Mouse (Mus musculus) cerebellum, adult 9-11 months (tissue): ENCODE measurements around the gene Medag.
A peak's percentile ranks its signal among the peaks of the same experiment; 100 is the strongest.

Experiments used
- DNase-seq: peaks from one replicate; pipeline ENCODE4 v3.0.0; 2022

The Medag gene

DNA sequence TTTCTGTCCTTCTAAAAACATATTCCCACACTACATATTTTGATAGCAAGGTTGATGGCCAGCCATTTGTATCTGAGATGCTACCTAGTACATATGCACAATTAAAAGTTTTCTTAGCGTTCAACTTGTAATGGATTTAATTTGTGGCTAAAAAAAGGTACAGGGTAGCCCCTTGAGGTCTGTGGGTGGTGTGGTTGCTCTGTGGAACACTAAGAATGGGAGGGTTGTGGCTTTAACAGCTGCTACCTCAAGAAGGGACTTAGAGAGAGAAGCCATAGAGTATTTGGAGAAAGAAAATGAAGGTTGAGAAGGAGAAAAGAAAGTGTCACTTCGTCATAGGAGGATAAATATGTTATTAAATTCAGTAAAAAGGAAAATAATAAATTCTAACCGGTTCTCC, 19.4 kb downstream of the Medag start:
- DNase-seq: no peak

DNA sequence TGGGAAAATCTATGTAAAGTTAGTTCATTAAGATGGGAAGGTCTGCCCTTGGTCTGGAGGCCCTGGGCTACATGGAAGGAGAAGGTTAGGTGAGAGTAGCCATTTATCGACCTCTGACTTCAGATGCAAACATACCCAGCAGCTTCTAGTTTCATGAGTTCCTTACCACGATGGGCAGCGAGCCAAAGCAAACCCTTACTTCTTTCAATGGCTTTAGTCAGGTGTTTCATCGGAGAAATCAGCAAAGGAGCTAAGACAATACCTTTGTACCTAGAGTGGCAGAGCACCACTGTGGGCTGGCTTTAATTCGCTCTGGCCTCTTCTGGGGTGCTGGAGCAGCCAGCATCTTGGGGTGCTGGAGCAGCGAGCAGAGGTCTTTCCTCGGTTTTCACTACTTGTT, 22.1 kb downstream of the Medag start:
- no peak for DNase-seq

DNA sequence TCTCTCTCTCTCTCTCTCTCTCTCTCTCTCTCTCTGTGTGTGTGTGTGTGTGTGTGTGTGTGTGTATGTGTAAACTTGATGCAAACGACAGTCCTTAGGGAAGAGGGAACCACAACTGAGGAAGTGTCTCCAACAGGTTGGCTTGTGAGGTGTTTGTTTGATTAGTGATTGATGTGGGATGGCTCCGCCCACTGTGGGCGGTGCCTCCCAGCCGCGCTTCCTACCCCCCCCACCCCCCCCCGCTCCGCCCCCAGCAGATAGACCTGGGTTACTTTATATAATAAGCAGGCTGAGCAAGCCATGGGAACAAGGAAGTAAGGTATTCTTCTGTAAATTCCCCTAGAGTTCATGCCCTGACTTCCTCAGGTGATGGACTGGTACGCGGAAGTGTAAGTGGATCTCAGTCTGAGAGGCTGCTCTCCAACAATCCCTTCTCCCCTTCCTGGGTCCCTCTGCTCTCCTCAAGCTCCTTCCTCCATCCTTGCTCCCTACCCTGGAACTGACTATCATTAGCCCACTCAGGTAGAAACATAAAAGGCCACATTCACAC, 22.7 kb downstream of the Medag start:
- DNase-seq: no peak

DNA sequence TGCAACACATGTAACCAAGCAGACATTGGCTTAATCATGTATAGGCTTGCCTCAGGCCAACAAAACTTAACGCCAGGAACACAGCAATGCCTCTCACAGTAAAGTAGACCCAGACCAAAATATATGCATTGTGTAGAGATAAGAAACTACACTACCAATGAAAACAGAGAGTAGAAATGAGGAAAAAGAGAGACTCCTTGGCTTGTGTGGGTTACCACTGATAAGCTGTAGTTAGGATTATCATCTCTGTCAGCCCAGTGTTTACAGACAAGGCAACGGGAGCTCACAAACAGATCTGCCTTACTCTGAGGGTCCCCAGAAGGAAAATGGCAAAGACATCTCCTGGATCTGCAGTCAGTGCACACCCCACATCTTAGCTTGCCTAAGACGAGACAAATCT, 25.0 kb downstream of the Medag start:
- no peak for DNase-seq

DNA sequence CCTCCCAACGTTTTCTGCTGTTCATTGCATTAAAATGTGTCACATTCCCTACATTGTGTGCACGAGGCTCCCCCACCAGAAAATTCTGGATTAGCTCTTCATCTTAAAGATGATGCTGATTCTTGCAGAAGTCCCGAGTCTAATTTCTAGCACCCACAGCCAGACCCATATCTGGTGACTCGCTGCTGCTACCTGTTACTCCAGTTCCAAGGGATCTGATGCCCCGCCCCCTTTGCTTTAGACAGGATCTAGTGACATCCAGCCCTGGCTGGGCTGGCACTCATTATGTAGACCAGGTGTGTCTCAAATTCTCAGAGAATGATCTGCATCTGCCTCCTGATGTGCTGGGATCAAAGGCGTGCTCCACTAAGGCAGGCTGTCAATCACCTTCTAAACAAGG, 25.6 kb downstream of the Medag start:
- DNase-seq: no peak

DNA sequence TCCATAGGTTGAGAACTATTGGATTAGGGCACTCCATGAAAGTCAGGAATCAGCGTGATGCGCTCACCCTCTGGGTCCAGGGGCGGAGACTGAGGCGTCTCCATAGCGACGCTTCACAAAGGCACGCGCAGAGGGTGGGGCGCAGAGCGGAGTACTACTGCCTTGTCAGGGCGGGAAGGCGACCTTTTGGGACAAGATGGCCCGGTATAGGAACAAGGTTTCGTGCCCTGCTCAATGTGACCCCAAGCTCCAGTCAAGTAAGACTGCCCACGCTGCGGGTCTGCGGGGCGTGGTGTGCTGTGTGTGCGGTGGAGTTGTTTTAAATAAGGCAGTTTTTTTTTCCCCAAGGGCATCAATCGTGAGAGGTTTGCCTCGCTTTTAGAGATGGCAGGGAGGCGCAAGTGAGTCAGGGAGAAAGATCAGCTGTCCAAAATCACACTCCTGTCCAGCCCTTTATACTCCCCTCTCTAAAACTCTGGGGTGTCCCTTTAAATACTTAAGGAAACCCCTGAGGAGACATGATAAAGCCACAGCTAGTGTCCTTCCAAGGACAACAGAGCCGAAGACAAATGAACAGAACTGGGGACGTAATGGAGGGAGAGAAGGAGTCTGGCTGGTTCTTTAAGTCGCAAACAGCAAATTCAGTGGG, 28.1 kb downstream of the Medag start, which contains the start of gene Tex26:
Gene Tex26 (plus strand): TSS at position 130 of the 649 bp plus-strand sequence.
- peak; percentile 72 for DNase-seq

DNA sequence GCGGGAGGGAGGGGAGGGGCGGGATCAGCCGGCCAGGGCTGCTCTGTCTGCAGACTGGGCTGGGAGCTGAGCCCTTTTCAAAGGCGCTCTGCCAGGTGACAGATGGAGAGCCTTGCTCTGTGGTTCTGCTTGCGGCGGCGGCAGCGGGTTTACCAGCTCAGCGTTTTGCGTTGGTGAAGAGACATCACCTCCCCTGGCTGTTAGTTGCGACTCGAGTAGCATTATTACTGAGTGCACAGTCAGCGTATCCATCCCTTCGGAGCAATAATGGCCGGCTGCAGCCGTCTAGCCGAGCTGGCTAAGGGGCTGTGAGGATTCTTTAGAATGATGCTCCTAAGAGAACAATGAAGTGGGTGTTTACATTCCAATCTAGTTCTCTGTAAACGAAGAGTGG, 28.6 kb downstream of the Medag start:
- DNase-seq: peak; percentile 97

DNA sequence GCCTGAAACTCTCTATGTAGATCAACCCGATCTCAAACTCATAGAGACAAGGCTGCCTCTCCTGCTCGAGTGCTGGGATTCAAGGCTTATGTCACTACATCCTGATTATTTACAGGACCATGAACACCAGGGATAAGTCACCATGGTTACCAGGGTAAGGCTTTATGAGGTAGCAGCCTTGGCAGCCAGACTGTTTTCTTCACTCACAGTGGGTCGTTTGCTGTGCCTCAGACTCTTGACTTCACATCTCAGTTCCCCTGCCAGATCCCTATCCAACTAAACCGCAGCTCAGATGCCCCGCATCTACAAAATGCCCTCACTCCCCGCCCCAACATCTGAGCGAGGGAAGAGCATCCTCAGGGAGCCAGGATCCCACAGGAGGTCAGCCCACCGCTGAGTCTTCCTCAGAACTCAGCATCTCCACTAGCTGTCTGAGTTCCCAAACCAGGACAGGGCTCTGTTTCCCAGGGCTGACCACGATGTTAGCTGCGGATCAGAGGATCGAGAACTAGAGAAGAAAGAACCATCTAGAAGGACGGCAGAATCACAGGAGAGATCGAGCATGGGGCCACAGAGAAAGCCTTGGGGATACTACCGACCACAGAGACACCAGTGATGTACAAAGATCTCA, 30.2 kb downstream of the Medag start:
- DNase-seq: no peak

DNA sequence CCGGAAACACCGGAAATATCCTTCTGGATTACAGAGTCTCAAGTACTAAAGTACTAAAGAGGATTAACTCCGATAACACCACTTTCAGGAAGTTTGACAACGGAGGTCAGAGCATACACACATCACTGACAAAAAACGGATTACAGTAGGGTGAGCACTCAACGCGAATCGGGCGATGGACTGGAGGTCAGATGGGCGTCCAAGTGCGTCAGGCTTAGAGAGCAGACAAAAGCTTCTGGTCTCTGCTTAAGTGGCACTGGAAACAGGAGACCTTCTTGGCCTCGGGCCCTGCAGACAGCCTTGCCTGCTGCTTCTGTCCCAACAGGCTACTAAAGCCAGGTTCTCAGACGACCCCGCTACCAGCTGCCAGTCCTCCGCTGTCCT, 30.7 kb downstream of the Medag start:
- peak; percentile 43 for DNase-seq

DNA sequence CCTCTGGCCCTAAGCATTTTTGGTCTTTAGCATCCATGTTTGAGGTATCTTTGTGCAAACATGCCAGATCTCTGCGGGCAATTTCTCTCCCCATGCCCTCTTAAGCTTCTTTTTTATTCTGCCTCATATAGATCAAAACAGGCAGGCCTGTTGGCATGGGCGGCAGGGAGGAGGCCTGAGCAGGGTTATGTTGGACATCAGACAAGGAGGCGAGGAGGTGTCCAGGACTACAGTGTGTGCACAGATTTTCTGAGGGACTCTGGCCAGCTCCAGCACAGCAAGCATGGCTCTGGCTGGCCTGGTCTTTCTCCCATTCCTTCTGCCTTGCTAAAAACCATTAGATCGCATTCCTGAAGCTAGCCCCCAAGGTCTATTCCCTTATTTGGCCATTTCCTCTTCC, 32.9 kb downstream of the Medag start:
- peak; percentile 90 for DNase-seq

DNA sequence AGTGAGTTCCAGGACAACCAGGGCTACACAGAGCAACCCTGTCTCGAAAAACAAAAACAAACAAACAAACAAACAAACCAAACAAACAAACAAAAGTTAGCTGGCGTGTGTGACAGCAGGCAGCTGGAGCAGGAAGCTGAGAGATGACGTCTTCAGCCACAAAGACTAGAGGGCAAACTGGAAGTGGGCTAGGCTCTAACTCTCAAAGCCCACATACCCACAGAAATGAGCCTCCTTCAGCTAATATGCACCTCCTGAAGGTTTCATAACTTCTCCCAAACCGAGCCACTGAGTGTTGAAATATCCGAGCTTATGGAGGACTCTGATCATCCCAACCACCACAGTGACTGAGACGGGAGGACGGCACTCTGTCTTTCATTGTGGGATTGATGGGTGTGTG, 34.9 kb downstream of the Medag start:
- no peak for DNase-seq

DNA sequence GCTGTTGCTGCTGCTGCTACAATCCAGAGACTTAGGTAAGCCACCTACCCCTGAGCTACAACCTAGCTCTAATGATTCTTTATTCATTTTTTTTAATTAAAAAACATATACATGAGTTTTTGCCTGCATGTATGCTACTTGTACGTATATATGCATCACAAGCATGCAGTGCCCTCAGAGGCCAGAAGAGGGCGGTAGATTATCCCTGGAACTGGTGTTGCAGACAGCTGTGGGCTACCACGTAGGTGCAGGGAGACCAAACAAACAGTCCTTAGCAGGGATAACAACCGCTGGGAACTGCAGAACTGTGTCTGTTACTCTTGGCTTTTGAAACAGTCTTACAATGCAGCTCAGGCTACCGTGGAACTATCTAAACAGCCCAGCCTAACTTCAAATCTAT, 36.2 kb downstream of the Medag start:
- no peak for DNase-seq

DNA sequence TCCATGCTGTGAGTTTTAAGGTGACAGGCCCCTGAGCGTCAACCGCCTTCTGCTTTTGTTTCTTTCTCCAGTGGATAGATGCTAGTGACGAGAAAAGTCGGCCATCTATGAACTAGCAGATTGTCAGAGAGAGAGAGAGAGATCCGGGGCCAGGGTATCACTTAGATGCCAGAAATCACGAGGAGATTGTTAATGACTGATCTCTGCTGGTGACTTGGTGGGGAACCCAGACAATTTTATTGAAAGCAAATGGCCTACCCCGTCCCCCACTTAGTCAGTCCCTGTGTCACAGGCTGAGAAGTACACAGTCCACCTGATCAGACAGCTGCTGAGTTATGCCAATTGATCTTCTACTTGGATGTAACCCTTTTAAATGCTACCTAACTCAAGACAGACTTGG, 37.9 kb downstream of the Medag start:
- DNase-seq: no peak

DNA sequence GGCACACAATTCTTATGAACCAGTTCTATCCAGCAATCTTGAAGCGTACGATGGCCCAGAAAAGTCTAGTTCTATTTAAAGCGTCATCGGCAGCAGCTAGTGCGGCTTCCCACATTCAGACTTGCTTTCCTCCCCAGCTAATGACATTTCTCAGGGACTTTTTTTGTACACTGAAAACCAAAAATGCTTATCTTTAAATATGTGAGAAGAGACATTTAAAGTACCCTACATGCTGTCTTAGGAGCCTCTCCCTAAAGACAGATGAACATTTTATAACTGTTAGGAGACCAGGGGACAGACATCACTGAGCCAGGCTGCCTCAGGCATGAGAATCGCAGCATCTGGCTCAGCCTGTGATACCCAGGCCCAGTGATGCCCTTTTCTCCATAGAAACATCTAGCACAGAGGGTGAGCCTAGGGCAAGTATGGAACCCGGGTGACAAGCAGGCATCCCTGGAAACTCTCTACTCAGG, 39.7 kb downstream of the Medag start:
- DNase-seq: no peak

DNA sequence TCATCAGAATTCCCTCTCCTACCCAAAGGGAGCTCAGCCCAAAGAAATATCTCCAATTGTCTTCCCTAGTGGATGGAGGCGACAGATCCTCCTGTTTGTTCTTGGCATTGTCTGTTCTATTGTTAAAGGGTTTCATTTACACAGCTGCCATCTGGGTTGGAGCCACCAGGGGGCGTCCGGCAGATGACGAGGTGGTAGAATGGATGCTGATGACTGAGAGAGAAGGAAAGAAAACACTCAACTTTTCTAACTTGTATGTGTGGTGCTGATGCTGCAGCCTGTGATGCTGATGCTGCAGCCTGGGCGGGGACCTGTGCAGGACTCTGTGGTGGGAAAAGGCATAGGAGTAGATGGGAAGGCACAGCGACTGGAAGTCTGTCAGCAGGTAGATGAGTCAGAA, 42.7 kb downstream of the Medag start:
- DNase-seq: peak; percentile 54

DNA sequence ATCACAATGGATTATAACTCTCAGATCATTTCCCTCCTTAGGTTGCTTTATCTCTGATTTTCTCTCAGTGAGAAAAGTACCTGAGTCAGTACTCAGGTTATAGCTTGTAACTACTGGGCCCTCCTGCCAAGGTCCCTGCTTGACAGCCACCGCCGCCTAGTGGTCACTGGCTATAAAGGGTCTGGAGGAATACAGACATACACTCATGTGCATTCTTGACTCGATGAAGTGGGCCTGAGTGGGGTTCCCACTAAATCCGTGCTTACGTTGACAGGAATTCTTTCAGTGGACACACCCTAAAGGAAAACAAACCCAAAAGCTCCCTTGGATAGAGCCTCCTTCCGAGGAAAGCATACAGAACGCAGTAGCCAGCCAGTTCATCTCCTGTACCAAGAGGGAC, 45.0 kb downstream of the Medag start:
- DNase-seq: no peak

DNA sequence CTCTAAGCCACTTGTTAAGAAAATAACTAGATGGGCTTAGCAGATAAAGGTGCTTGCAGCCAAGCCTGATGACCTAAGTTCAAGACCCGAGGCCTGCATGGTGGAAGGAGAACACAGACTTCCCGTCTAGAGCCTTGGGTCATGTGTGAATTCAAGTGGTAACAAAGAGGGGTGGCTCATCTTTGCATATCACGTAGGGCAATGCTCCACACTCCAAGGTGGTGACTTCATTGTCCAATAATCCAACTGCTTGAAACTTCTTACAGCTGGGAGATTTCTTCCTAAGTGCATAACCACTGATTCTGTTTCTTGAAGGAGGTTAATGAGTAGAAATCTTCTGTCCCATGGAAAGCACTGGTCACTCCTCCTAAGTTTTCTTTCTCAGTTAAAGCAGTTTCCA, 50.5 kb downstream of the Medag start:
- no peak for DNase-seq

DNA sequence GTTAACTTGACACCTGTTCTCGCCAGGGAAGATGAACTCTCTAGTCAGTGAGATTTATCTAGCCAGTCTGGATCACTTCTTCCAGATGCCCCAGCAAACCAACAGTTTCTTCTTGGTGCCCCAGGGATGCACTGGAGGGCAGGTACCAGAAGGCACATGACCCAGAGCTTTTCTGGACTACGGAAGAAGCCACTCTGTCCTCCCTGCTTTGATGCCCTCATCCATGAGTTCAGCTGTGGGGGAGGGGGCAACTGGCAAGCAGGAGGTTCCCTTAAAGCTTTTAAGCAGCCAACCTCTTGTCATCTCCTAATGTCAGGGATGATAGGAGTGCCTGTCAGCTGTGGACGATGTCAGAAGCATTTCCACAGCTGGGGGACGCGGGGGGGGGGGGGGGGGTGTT, 53.8 kb downstream of the Medag start:
- DNase-seq: no peak

DNA sequence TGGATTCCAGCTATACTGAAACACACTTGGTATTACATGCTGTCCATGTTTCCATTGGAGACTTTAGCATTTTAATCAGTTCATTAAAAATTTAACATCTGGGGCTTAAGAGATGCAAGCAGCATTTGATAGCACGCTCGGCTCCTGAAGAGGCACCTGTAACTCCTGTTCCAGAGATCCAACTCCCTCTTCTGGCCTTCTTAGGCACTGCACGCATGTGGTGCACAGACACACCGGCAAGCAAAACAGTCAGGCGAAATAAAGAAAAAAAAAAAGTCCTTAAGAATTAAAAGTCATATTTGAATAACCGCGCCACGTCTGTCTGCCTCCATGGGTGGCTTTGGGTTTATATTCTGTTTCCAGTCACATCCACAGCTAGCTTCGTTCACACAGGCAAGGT, 62.6 kb downstream of the Medag start:
- DNase-seq: no peak

DNA sequence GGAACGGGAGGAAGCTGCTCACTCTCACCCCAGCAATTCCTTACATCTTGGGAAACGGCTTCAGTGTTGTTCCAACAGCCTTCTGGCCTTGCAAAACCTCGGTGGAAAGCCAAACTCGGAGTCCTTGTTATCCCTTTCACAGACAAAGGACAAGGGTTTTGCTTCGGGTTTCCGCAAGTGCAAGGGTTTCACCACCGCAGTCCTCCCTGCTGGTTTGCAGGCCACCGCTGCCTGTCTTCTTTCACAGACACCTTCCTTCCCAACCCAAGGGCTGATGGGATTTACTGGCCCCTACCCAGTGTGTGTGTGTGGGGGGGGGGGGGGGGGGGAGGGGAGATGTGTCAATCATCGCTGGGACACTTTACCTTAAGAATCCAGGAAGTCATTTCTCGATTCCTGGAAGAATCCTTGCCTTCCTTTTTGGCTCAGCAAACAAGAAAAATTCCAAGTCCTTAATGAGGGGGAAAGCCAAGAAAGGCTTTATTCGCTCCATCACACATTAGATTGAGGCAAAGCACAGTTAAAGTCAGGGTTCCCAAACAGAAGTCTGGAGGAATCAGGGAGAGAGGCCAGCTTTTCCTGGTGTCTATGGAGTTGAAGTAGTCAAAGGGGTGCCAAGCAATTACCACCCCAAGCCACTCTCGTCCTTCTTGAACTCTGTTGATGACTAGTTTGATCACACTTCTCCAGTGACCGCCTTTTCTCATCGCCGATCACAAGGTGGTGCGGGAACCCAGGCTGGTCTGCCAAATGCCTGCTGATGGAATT, 63.3 kb downstream of the Medag start:
- DNase-seq: no peak
